Mouse (Mus musculus) bone marrow macrophage, adult 2 months (primary cell): ENCODE data around the gene Hivep3.

Experiments used
- CTCF ChIP-seq: IDR thresholded peaks from 2 replicates; pipeline ENCODE4 v1.5.1; 2012; ENCODE audit warnings: low read depth, mild to moderate bottlenecking, low read length, moderate library complexity
- POLR2A ChIP-seq: IDR thresholded peaks from 2 replicates; pipeline ENCODE4 v1.6.1; 2012; ENCODE audit warnings: mild to moderate bottlenecking, low read depth, low read length, borderline replicate concordance

DNA sequence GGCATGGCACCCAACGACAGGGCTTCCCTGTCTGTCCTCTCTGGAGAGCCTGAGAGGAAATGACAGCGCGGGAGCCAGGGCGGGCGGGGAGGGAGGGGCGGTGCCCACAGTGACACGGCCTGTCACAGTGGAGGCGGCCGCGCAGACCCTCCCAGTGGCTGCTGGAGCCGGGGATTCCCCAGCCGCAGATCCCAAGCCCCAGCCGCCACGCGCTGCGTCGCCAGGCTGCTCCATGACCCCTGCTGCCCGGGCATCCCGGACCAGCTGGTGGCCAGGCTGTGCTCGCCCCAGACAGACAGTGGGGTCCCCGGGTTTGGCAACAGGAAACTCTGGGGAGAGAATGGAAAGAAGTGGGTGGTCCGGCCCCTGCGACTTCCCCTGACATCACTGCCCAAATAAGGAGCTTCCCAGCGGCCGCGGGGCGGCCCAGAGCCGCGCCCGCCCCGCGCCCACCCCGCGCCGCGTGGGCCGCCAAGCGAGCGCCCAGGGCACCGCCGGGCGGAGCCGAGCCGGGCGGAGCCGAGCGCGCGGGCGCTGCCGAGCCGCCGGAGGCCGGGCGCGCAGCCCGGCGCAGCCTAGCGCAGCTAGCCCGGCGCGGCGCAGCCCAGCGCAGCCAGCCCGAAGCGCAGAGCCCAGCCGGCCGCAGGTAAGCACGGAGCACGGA lies 298.9 kb downstream of the Hivep3 start:
- TF ChIP-seq CTCF (no peak), POLR2A (no peak)
